ENCODE assay signal across 16 mouse cellular contexts in genomic region chr9:107670259-107670658, GRCm38 (mm10). TPM values are rescaled to one million over a fixed set of nuclear protein-coding genes. Genes with fewer than 3 reads are reported as not detected.
DNase-seq lines count a peak whose midpoint lies in the region; ATAC-seq and TF ChIP-seq lines count a peak whose summit lies in the region.
"Had no signal": no experiment of that assay in that cellular context is flagged by ENCODE, and none has a peak within 500 bp of the region (broad histone marks: within the 10 kb centered on the region; RNA-seq: fewer than 3 reads in every experiment).

No protein-coding gene starts in this region.

- H3K27ac ChIP-seq in heart, embryonic 11.5 days (ENCODE audit: low read depth, low read length): no peak overlapping the region
- no peak overlapping the region for H3K27ac ChIP-seq in kidney, adult 2 months (ENCODE audit: insufficient read depth, low read depth, low read length)
- H3K27ac ChIP-seq: liver, embryonic 15.5 days; neural tube, embryonic 15.5 days had no signal

- no peak overlapping the region for H3K9ac ChIP-seq in heart, embryonic 11.5 days (ENCODE audit: low read depth, low read length)
- H3K9ac ChIP-seq: liver, embryonic 15.5 days; neural tube, embryonic 15.5 days had no signal

- H3K4me3 ChIP-seq in heart, embryonic 11.5 days (ENCODE audit: low read depth, low read length): no peak overlapping the region
- H3K4me3 ChIP-seq in kidney, adult 2 months (ENCODE audit: insufficient read depth, low read depth, low read length): no peak overlapping the region
- H3K4me3 ChIP-seq: liver, embryonic 15.5 days; neural tube, embryonic 15.5 days had no signal

- peak; percentile 98 for DNase-seq in heart, adult 11 months
- DNase-seq in heart, adult 8-10 months (ENCODE audit: low spot score): peak; percentile 63
- peak; percentile 80 for DNase-seq in kidney, adult 2 months
- DNase-seq in retina, embryonic 14.5 days (ENCODE audit: low spot score): peak; percentile 64
- DNase-seq in urinary bladder, postnatal 14 days (ENCODE audit: low spot score): no peak
- no peak for DNase-seq in cerebellum, adult 11 months
- DNase-seq in right cerebral cortex, adult 2 months (ENCODE audit: low spot score in 2 of 2): no peak
- DNase-seq: cerebellum, adult 9-10 months; thymus, adult 18-20 months had no signal

- H3K9me3 ChIP-seq in heart, embryonic 11.5 days (replicated peaks; ENCODE audit: control insufficient read depth, low read length): no peaks in the 10 kb centered on the region
- H3K9me3 ChIP-seq: liver, embryonic 15.5 days; neural tube, embryonic 15.5 days had no signal

- H3K4me2 ChIP-seq in heart, embryonic 11.5 days: no peak overlapping the region
- H3K4me2 ChIP-seq: liver, embryonic 15.5 days; neural tube, embryonic 15.5 days had no signal

- ATAC-seq in heart, embryonic 11.5 days (replicated peaks; ENCODE audit: insufficient number of reproducible peaks, low FRiP score, low TSS enrichment): no peak
- ATAC-seq: inflammation-experienced regulatory T-cells, adult 6 months; midbrain, embryonic 16.5 days had no signal

- H3K36me3 ChIP-seq in heart, embryonic 11.5 days (ENCODE audit: control insufficient read depth, insufficient read depth, low read length): no peaks in the 10 kb centered on the region
- no peaks in the 10 kb centered on the region for H3K36me3 ChIP-seq in kidney, adult 2 months (ENCODE audit: control insufficient read depth, insufficient read depth, low read length)
- H3K36me3 ChIP-seq: liver, embryonic 15.5 days; neural tube, embryonic 15.5 days had no signal

- WGBS in heart, embryonic 11.5 days (ENCODE audit: insufficient replicate concordance): 35% methylated on average over 5 of the region's 5 CpGs
- WGBS in kidney, adult 2 months: 48% methylated on average over 5 of the region's 5 CpGs

- no peak for TF ChIP-seq CTCF in kidney, adult 2 months (conservative IDR thresholded peaks at IDR 0.05; ENCODE audit: insufficient read depth, insufficient read length, low read depth, low read length)

- no peak for TF ChIP-seq POLR2A in kidney, adult 2 months (IDR thresholded peaks at IDR 0.05; ENCODE audit: low read depth, low read length)

- H3K4me1 ChIP-seq in heart, embryonic 11.5 days (ENCODE audit: control insufficient read depth, insufficient read depth, low read length): peaks cover 42% of the 10 kb centered on the region
- H3K4me1 ChIP-seq in kidney, adult 2 months (ENCODE audit: control insufficient read depth, insufficient read depth, low read length): peaks cover 8% of the 10 kb centered on the region; the same call in 1 of the 2 replicates

- H3K27me3 ChIP-seq in heart, embryonic 11.5 days (ENCODE audit: control insufficient read depth, insufficient read depth, low read length): peaks cover 30% of the 10 kb centered on the region
- no peaks in the 10 kb centered on the region for H3K27me3 ChIP-seq in kidney, adult 2 months (replicated peaks; ENCODE audit: control insufficient read depth, insufficient read depth, low read length)

RNA-seq across cellular contexts. Expression of gene Slc38a3, which starts 0.9 kb away (rescaled TPM):
- 2.8 and 3.3 TPM in 2 replicates for polyA plus RNA-seq in heart, embryonic 11.5 days (2014; fragmentation: Nextera tagmentation; extraction: Ambion mirVana)
- total RNA-seq in heart, adult 8-10 months (2022): 10 to 100 TPM; 62.8 to 91.0 (median 81.6) TPM
- polyA plus RNA-seq in kidney, adult 2 months (2012; rRNA removed): 77.9 and 139 TPM in 2 replicates
- total RNA-seq: granulocyte monocyte progenitor cell, adult 5-6 weeks had no signal
- polyA plus RNA-seq: inflammation-experienced regulatory T-cells, adult 6 months had no signal

RNA-seq across cellular contexts. Expression of gene Gnat1, which starts 9.3 kb away (rescaled TPM):
- polyA plus RNA-seq in heart, embryonic 11.5 days (2014; fragmentation: Nextera tagmentation; extraction: Ambion mirVana): 0.42 and 1.2 TPM in 2 replicates
- not detected for total RNA-seq in heart, adult 8-10 months (2022)
- 0.09 and 0.22 TPM in 2 replicates for polyA plus RNA-seq in kidney, adult 2 months (2012; rRNA removed)
- total RNA-seq: granulocyte monocyte progenitor cell, adult 5-6 weeks had no signal
- polyA plus RNA-seq: embryonic facial prominence, embryonic 11.5 days had no signal

RNA-seq across cellular contexts. Expression of gene Gnai2, which starts 35.1 kb away (rescaled TPM):
- 308 and 316 TPM in 2 replicates for polyA plus RNA-seq in heart, embryonic 11.5 days (2014; fragmentation: Nextera tagmentation; extraction: Ambion mirVana)
- 100 to 1,000 TPM; 227 to 299 (median 259) TPM for total RNA-seq in heart, adult 8-10 months (2022)
- 356 and 366 TPM in 2 replicates for polyA plus RNA-seq in kidney, adult 2 months (2012; rRNA removed)

RNA-seq across cellular contexts. Expression of gene Sema3f, which starts 40.0 kb away (rescaled TPM):
- polyA plus RNA-seq in heart, embryonic 11.5 days (2014; fragmentation: Nextera tagmentation; extraction: Ambion mirVana): 4.6 and 5.8 TPM in 2 replicates
- 10 to 100 TPM; 11.9 to 16.5 (median 14.3) TPM for total RNA-seq in heart, adult 8-10 months (2022)
- polyA plus RNA-seq in kidney, adult 2 months (2012; rRNA removed): 39.1 and 45.5 TPM in 2 replicates
- total RNA-seq: granulocyte monocyte progenitor cell, adult 5-6 weeks had no signal
- polyA plus RNA-seq: inflammation-experienced regulatory T-cells, adult 6 months had no signal

Comparison
In these comparisons a context has a peak if more than half of its experiments do, and no peak if none do; other contexts are left out.
1. DNase-seq: peak in heart, adult 11 months (single experiment), heart, adult 8-10 months (single experiment), kidney, adult 2 months (single experiment) and retina, embryonic 14.5 days (single experiment); none in urinary bladder, postnatal 14 days (single experiment), cerebellum, adult 11 months (single experiment) and right cerebral cortex, adult 2 months (0 of 2).
2. RNA of gene Slc38a3, which starts 0.9 kb away (polyA plus RNA-seq): 77.9 to 139 TPM in kidney, adult 2 months; 2.8 to 3.3 TPM in heart, embryonic 11.5 days; every median in the first group is over 10 times any median in the second.